Comparison of ENCODE assay signal across 27 mouse cellular contexts in the genomic region with DNA sequence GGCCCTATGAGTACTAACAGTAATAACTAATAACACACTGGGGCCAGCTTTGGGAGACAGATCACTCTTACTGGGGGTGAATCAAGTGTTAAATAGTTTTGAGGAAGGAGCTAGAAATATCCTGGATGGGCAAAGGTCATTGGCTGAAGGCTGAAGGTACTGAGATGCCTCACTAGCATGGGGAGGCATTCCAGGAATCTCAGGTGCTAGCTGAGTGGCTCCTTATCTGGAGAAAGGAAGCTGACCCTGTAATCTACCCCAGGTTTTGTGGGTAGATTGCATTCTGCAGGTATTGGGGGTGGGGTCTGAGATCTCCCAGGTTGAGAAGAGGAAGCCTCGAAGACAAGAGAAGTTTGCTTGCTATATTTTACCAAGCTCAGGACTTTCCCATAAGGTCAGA. TPM values are rescaled to one million over a fixed set of nuclear protein-coding genes. Genes with fewer than 3 reads are reported as not detected.
"Had no signal": no experiment of that assay in that cellular context is flagged by ENCODE, and none has a peak within 500 bp of the region (broad histone marks: within the 10 kb centered on the region; RNA-seq: fewer than 3 reads in every experiment).

No protein-coding gene starts in this region.

- H3K27ac ChIP-seq: gastrocnemius, adult 2 months; heart, embryonic 10.5 days; hindbrain, embryonic 10.5 days; hindbrain, embryonic 12.5 days; hindbrain, embryonic 14.5 days; intestine, embryonic 15.5 days; layer of hippocampus, adult 2 months; left cerebral cortex, adult 2 months; limb, embryonic 10.5 days; limb, embryonic 12.5 days had no signal

- H3K27me3 ChIP-seq: heart, embryonic 12.5 days; hindbrain, embryonic 12.5 days; intestine, embryonic 15.5 days; limb, embryonic 12.5 days had no signal

- H3K9me3 ChIP-seq: heart, embryonic 10.5 days; heart, embryonic 12.5 days; hindbrain, embryonic 12.5 days; intestine, embryonic 15.5 days; limb, embryonic 10.5 days had no signal

- H3K4me2 ChIP-seq: heart, embryonic 12.5 days; hindbrain, embryonic 12.5 days; hindbrain, embryonic 14.5 days; intestine, embryonic 15.5 days; limb, embryonic 12.5 days had no signal

- H3K9ac ChIP-seq: heart, embryonic 12.5 days; hindbrain, embryonic 12.5 days; hindbrain, embryonic 14.5 days; intestine, embryonic 15.5 days; limb, embryonic 12.5 days had no signal

- ATAC-seq: hindbrain, embryonic 16.5 days; inflammation-experienced regulatory T-cells, adult 6 months; intestine, embryonic 15.5 days had no signal

- DNase-seq: gastrocnemius, adult 2 months; gastrocnemius, postnatal 10 days; gastrocnemius, postnatal 25 days; heart, adult 18-20 months; heart, postnatal 10 days; heart, postnatal 4 days; kidney, adult 18-20 months; kidney, adult 8-10 months; kidney, postnatal 10 days; kidney, postnatal 25 days; kidney, postnatal 4 days; liver had no signal

- H3K4me1 ChIP-seq: heart, embryonic 10.5 days; heart, embryonic 12.5 days; hindbrain, embryonic 10.5 days; hindbrain, embryonic 12.5 days; intestine, embryonic 15.5 days; limb, embryonic 10.5 days; limb, embryonic 12.5 days had no signal

- H3K4me3 ChIP-seq: gastrocnemius, adult 2 months; heart, embryonic 10.5 days; heart, embryonic 12.5 days; hindbrain, embryonic 10.5 days; hindbrain, embryonic 12.5 days; intestine, embryonic 15.5 days; layer of hippocampus, adult 2 months; left cerebral cortex, adult 2 months; limb, embryonic 10.5 days; limb, embryonic 12.5 days had no signal

RNA-seq across cellular contexts. Expression of a gene that starts 58.3 kb away (rescaled TPM):
- polyA plus RNA-seq: heart, embryonic 10.5 days; heart, embryonic 12.5 days; heart, embryonic 14.5 days; heart, embryonic 16.5 days; hindbrain, embryonic 10.5 days; hindbrain, embryonic 12.5 days; hindbrain, embryonic 14.5 days; hindbrain, embryonic 16.5 days; inflammation-experienced regulatory T-cells, adult 6 months; intestine, embryonic 15.5 days; limb, embryonic 10.5 days; limb, embryonic 12.5 days; limb, embryonic 14.5 days had no signal
